Mouse (Mus musculus): ENCODE results near the gene Dnajc10. TPM values are rescaled to one million over a fixed set of nuclear protein-coding genes. Genes with fewer than 3 reads are reported as not detected.

Dnajc10 gene
- polyA plus RNA-seq, 1 experiment from 2014 or later = 71.2 TPM

GRCm38 (mm10) chr2:80307701-80308100, 7.6 kb upstream of the Dnajc10 start:
- H3K27ac ChIP-seq = no peak overlapping the region
- H3K9me3 ChIP-seq = no peaks in the 10 kb centered on the region
- 90% methylated on average over 3 of the region's 3 CpGs for WGBS
- H3K4me1 ChIP-seq = no peaks in the 10 kb centered on the region
- no peaks in the 10 kb centered on the region for H3K36me3 ChIP-seq
- DNase-seq (ENCODE audit: low spot score) = no peak
- H3K27me3 ChIP-seq (ENCODE audit: insufficient read depth, poor library complexity, severe bottlenecking) = no peaks in the 10 kb centered on the region
- no peak overlapping the region for H3K4me3 ChIP-seq

- no peaks in the 10 kb centered on the region for H3K36me3 ChIP-seq
- no peak for DNase-seq (ENCODE audit: low spot score)
- H3K4me1 ChIP-seq = no peaks in the 10 kb centered on the region
- H3K4me3 ChIP-seq = no peak overlapping the region
- H3K27ac ChIP-seq = no peak overlapping the region
- no peaks in the 10 kb centered on the region for H3K27me3 ChIP-seq (ENCODE audit: insufficient read depth, poor library complexity, severe bottlenecking)
- WGBS = 73% methylated on average over 4 of the region's 4 CpGs
- H3K9me3 ChIP-seq = no peaks in the 10 kb centered on the region
Measured at GRCm38 (mm10) chr2:80309775-80310174, 5.5 kb upstream of the Dnajc10 start.

- no peaks in the 10 kb centered on the region for H3K9me3 ChIP-seq
- 52% methylated on average over 4 of the region's 4 CpGs for WGBS
- no peak overlapping the region for H3K4me3 ChIP-seq
- H3K36me3 ChIP-seq = no peaks in the 10 kb centered on the region
- H3K4me1 ChIP-seq = no peaks in the 10 kb centered on the region
- no peak for DNase-seq (ENCODE audit: low spot score)
- no peaks in the 10 kb centered on the region for H3K27me3 ChIP-seq (ENCODE audit: insufficient read depth, poor library complexity, severe bottlenecking)
- H3K27ac ChIP-seq = no peak overlapping the region
Measured at GRCm38 (mm10) chr2:80310772-80311171, 4.5 kb upstream of the Dnajc10 start.

GRCm38 (mm10) chr2:80311350-80311749, 3.9 kb upstream of the Dnajc10 start:
- Histone ChIP-seq H3K4me1 (no peaks in the 10 kb centered on the region), H3K36me3 (no peaks in the 10 kb centered on the region), H3K27me3 (ENCODE audit: insufficient read depth, poor library complexity, severe bottlenecking) (no peaks in the 10 kb centered on the region), H3K4me3 (no peak overlapping the region), H3K27ac (no peak overlapping the region), H3K9me3 (no peaks in the 10 kb centered on the region)
- DNase-seq (ENCODE audit: low spot score) = no peak
- WGBS = 65% methylated on average over 4 of the region's 4 CpGs

- Histone ChIP-seq H3K4me1 (0 out of 2 replicates have a peak, but pooled peaks cover 6% of the 10 kb centered on the region), H3K27me3 (ENCODE audit: insufficient read depth, poor library complexity, severe bottlenecking) (no peaks in the 10 kb centered on the region), H3K9me3 (no peaks in the 10 kb centered on the region), H3K4me3 (no peak overlapping the region), H3K36me3 (peaks cover 9% of the 10 kb centered on the region; the same call in 1 of the 2 replicates), H3K27ac (no peak overlapping the region)
- no peak for DNase-seq (ENCODE audit: low spot score)
- WGBS = 63% methylated on average over 1 of the region's 1 CpGs
Measured at GRCm38 (mm10) chr2:80314201-80314600, 1.1 kb upstream of the Dnajc10 start.

- H3K27ac ChIP-seq = peak overlapping the region; percentile 98
Measured at GRCm38 (mm10) chr2:80314854-80315241, 418 bp upstream of the Dnajc10 start.

GRCm38 (mm10) chr2:80322878-80323277, 7.6 kb downstream of the Dnajc10 start:
- WGBS = 93% methylated on average over 4 of the region's 4 CpGs
- Histone ChIP-seq H3K27me3 (ENCODE audit: insufficient read depth, poor library complexity, severe bottlenecking) (no peaks in the 10 kb centered on the region), H3K4me3 (no peak overlapping the region), H3K27ac (no peak overlapping the region), H3K36me3 (peaks cover 73% of the 10 kb centered on the region), H3K4me1 (no peaks in the 10 kb centered on the region), H3K9me3 (no peaks in the 10 kb centered on the region)
- no peak for DNase-seq (ENCODE audit: low spot score)

More at GRCm38 (mm10) chr2:80314854-80315241, 418 bp upstream of the Dnajc10 start:
- DNase-seq (ENCODE audit: low spot score) = no peak
- Histone ChIP-seq H3K36me3 (peaks cover 13% of the 10 kb centered on the region), H3K4me1 (0 out of 2 replicates have a peak, but pooled peaks cover 6% of the 10 kb centered on the region), H3K9me3 (no peaks in the 10 kb centered on the region), H3K4me3 (peak overlapping the region; percentile 94), H3K27me3 (ENCODE audit: insufficient read depth, poor library complexity, severe bottlenecking) (no peaks in the 10 kb centered on the region)
- WGBS = 57% methylated on average over 7 of the region's 7 CpGs

- Histone ChIP-seq H3K36me3 (peaks cover 76% of the 10 kb centered on the region), H3K4me1 (no peaks in the 10 kb centered on the region), H3K27me3 (ENCODE audit: insufficient read depth, poor library complexity, severe bottlenecking) (no peaks in the 10 kb centered on the region), H3K9me3 (no peaks in the 10 kb centered on the region), H3K27ac (no peak overlapping the region), H3K4me3 (no peak overlapping the region)
- no peak for DNase-seq (ENCODE audit: low spot score)
- WGBS = 92% methylated on average over 2 of the region's 2 CpGs
Measured at GRCm38 (mm10) chr2:80325779-80326178, 10.5 kb downstream of the Dnajc10 start.

GRCm38 (mm10) chr2:80327272-80327671, 12.0 kb downstream of the Dnajc10 start:
- no peaks in the 10 kb centered on the region for H3K27me3 ChIP-seq (ENCODE audit: insufficient read depth, poor library complexity, severe bottlenecking)
- WGBS = 90% methylated on average over 6 of the region's 6 CpGs
- no peaks in the 10 kb centered on the region for H3K4me1 ChIP-seq
- no peak for DNase-seq (ENCODE audit: low spot score)
- no peak overlapping the region for H3K4me3 ChIP-seq
- H3K9me3 ChIP-seq = no peaks in the 10 kb centered on the region
- peaks cover 68% of the 10 kb centered on the region for H3K36me3 ChIP-seq
- H3K27ac ChIP-seq = no peak overlapping the region

- peaks cover 75% of the 10 kb centered on the region for H3K36me3 ChIP-seq
- no peak for DNase-seq (ENCODE audit: low spot score)
- no peaks in the 10 kb centered on the region for H3K4me1 ChIP-seq
- no peak overlapping the region for H3K27ac ChIP-seq
- no peak overlapping the region for H3K4me3 ChIP-seq
- 88% methylated on average over 7 of the region's 7 CpGs for WGBS
- no peaks in the 10 kb centered on the region for H3K9me3 ChIP-seq
- no peaks in the 10 kb centered on the region for H3K27me3 ChIP-seq (ENCODE audit: insufficient read depth, poor library complexity, severe bottlenecking)
Measured at GRCm38 (mm10) chr2:80328961-80329653, 13.8 kb downstream of the Dnajc10 start.

GRCm38 (mm10) chr2:80340537-80340936, 25.3 kb downstream of the Dnajc10 start:
- H3K36me3 ChIP-seq = peaks cover 92% of the 10 kb centered on the region
- 95% methylated on average over 9 of the region's 9 CpGs for WGBS
- no peak overlapping the region for H3K27ac ChIP-seq
- H3K9me3 ChIP-seq = no peaks in the 10 kb centered on the region
- H3K4me1 ChIP-seq = no peaks in the 10 kb centered on the region
- no peaks in the 10 kb centered on the region for H3K27me3 ChIP-seq (ENCODE audit: insufficient read depth, poor library complexity, severe bottlenecking)
- no peak for DNase-seq (ENCODE audit: low spot score)
- H3K4me3 ChIP-seq = no peak overlapping the region

- Histone ChIP-seq H3K27me3 (ENCODE audit: insufficient read depth, poor library complexity, severe bottlenecking) (no peaks in the 10 kb centered on the region), H3K4me3 (no peak overlapping the region), H3K9me3 (no peaks in the 10 kb centered on the region), H3K27ac (no peak overlapping the region), H3K4me1 (no peaks in the 10 kb centered on the region), H3K36me3 (peaks cover 43% of the 10 kb centered on the region)
- DNase-seq (ENCODE audit: low spot score) = no peak
- whole genome bisulfite sequencing = 90% methylated on average over 4 of the region's 4 CpGs
Measured at GRCm38 (mm10) chr2:80354531-80354930, 39.3 kb downstream of the Dnajc10 start.

GRCm38 (mm10) chr2:80356656-80357231, 41.5 kb downstream of the Dnajc10 start:
- WGBS = 59% methylated on average over 8 of the region's 8 CpGs
- Histone ChIP-seq H3K4me3 (no peak overlapping the region), H3K36me3 (peaks cover 24% of the 10 kb centered on the region), H3K9me3 (no peaks in the 10 kb centered on the region), H3K27ac (no peak overlapping the region), H3K4me1 (no peaks in the 10 kb centered on the region), H3K27me3 (ENCODE audit: insufficient read depth, poor library complexity, severe bottlenecking) (no peaks in the 10 kb centered on the region)
- no peak for DNase-seq (ENCODE audit: low spot score)

All from heart, embryonic 10.5 days (tissue).